Mouse (Mus musculus) cerebellum, postnatal 14 days (tissue): ENCODE data around the gene Cox6b1.

ENCODE experiments used
- DNase-seq, 2 experiments: peaks; one replicate each; pipeline ENCODE4 v3.0.0; 2021; ENCODE audit warnings: mixed read lengths in 2 of 2

Cox6b1 gene

GRCm38 (mm10) chr7:30584339-30584738 is 41.6 kb downstream of the Cox6b1 start:
- DNase-seq, result no peak

DNA sequence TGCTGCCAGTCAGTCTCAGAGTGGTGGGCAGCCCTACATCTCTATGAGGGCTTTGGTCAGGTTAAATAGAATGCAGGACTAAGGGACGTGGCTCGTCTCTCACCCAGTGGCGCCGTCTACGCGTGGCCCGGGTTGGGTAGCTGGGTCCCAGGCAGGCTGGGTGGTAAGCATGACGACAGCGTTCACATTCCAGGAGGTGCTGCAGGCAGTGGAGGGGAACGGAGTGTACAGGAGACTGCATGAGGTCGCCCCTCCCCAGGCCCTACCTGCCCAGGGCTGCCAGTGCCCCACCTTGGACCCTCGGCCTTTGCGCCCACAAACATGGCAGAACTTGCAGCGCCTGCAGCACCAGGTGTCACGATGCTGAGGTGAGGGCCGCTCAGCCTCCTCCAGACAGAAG is 44.4 kb downstream of the Cox6b1 start:
- peak in 1 of 2 experiments; percentile 10 for DNase-seq

- DNase-seq, result no peak
These were observed 46.0 kb downstream of the Cox6b1 start for GRCm38 (mm10) chr7:30579950-30580349.

GRCm38 (mm10) chr7:30572969-30573368 is 53.0 kb downstream of the Cox6b1 start:
- DNase-seq, result peak; percentile 86 to 90

DNA sequence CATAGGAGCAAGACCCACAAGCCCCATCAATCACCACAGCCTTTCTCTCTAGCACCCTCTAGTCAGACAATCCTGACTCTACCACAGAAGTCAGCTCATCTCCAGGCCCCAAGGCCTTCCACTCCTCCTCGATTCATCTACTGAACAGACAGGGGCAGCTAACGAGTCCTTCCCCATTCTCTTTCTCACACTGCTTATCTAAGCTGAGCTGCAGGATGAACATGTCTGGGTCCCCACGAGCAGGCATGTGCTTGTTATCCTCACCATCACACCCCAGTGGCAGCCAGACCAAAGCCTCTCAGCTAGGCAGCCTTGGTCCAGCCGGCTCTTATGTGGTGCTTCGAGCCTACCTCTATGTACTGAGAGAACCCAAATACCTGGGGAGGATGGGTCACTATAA is 53.6 kb downstream of the Cox6b1 start:
- no peak for DNase-seq

- DNase-seq, result no peak
These were observed 58.4 kb downstream of the Cox6b1 start for GRCm38 (mm10) chr7:30567555-30567954.
